Comparison of ENCODE assay signal across 12 mouse cellular contexts in genomic region chr3:59260745-59261144, GRCm38 (mm10). TPM values are rescaled to one million over a fixed set of nuclear protein-coding genes. Genes with fewer than 3 reads are reported as not detected.
DNase-seq lines count a peak whose midpoint lies in the region; ATAC-seq lines count a peak whose summit lies in the region.
"Had no signal": no experiment of that assay in that cellular context is flagged by ENCODE, and none has a peak within 500 bp of the region (broad histone marks: within the 10 kb centered on the region; RNA-seq: fewer than 3 reads in every experiment).

No protein-coding gene starts in this region.

- H3K27me3 ChIP-seq in embryonic facial prominence, embryonic 15.5 days = no peaks in the 10 kb centered on the region
- H3K27me3 ChIP-seq in hindbrain, embryonic 11.5 days (ENCODE audit: control insufficient read depth, insufficient read depth, low read length) = no peaks in the 10 kb centered on the region
- H3K27me3 ChIP-seq: lung, embryonic 15.5 days; neural tube, embryonic 15.5 days had no signal

- H3K4me2 ChIP-seq in embryonic facial prominence, embryonic 15.5 days (replicated peaks) = no peak overlapping the region
- no peak overlapping the region for H3K4me2 ChIP-seq in hindbrain, embryonic 11.5 days (replicated peaks; ENCODE audit: low read depth, low read length)
- H3K4me2 ChIP-seq: lung, embryonic 15.5 days; neural tube, embryonic 15.5 days had no signal

- H3K27ac ChIP-seq in embryonic facial prominence, embryonic 15.5 days (replicated peaks) = no peak overlapping the region
- no peak overlapping the region for H3K27ac ChIP-seq in hindbrain, embryonic 11.5 days (ENCODE audit: low read depth, low read length)
- H3K27ac ChIP-seq: lung, embryonic 15.5 days; neural tube, embryonic 15.5 days had no signal

- DNase-seq in layer of hippocampus, adult 11-12 months (ENCODE audit: low spot score) = peak; percentile 43
- no peak for DNase-seq in layer of hippocampus, adult 8-10 months (ENCODE audit: low spot score in 2 of 2)
- DNase-seq in skeletal muscle tissue, adult 2 months (ENCODE audit: low read depth, low spot score) = peak; percentile 7
- DNase-seq in hindbrain, embryonic 11.5 days (ENCODE audit: low spot score) = no peak
- no peak for DNase-seq in urinary bladder, postnatal 14 days (ENCODE audit: low spot score)
- no peak for DNase-seq in adrenal gland, postnatal 4 days (ENCODE audit: low spot score in 2 of 2)
- DNase-seq: cerebellum, adult 11 months; kidney, postnatal 36 days had no signal

- H3K4me3 ChIP-seq in embryonic facial prominence, embryonic 15.5 days (replicated peaks) = no peak overlapping the region
- H3K4me3 ChIP-seq in hindbrain, embryonic 11.5 days (ENCODE audit: low read depth, low read length) = no peak overlapping the region
- H3K4me3 ChIP-seq: lung, embryonic 15.5 days; neural tube, embryonic 15.5 days had no signal

- no peaks in the 10 kb centered on the region for H3K36me3 ChIP-seq in embryonic facial prominence, embryonic 15.5 days
- no peaks in the 10 kb centered on the region for H3K36me3 ChIP-seq in hindbrain, embryonic 11.5 days (ENCODE audit: control insufficient read depth, insufficient read depth, low read length)
- H3K36me3 ChIP-seq: lung, embryonic 15.5 days had no signal

- H3K9me3 ChIP-seq in embryonic facial prominence, embryonic 15.5 days (replicated peaks) = no peaks in the 10 kb centered on the region
- H3K9me3 ChIP-seq in hindbrain, embryonic 11.5 days (ENCODE audit: control insufficient read depth, low read length) = no peaks in the 10 kb centered on the region
- H3K9me3 ChIP-seq: lung, embryonic 15.5 days; neural tube, embryonic 15.5 days had no signal

- ATAC-seq in CD4-positive, CD25-positive, alpha-beta regulatory T cell, adult 4 months = peak; percentile 75
- ATAC-seq in embryonic facial prominence, embryonic 15.5 days (ENCODE audit: insufficient number of reproducible peaks, low FRiP score, low TSS enrichment, low read depth) = 0 out of 2 replicates have a peak, but pooled peaks have one; percentile 43
- ATAC-seq in hindbrain, embryonic 11.5 days (ENCODE audit: low FRiP score) = no peak

- H3K4me1 ChIP-seq in embryonic facial prominence, embryonic 15.5 days = peaks cover 6% of the 10 kb centered on the region; the same call in 1 of the 2 replicates
- H3K4me1 ChIP-seq in hindbrain, embryonic 11.5 days (replicated peaks; ENCODE audit: control insufficient read depth, insufficient read depth, low read length) = no peaks in the 10 kb centered on the region
- H3K4me1 ChIP-seq: neural tube, embryonic 15.5 days had no signal

- 60% methylated on average over 5 of the region's 5 CpGs for WGBS in embryonic facial prominence, embryonic 15.5 days
- WGBS in hindbrain, embryonic 11.5 days = 62% methylated on average over 5 of the region's 5 CpGs

- H3K9ac ChIP-seq in embryonic facial prominence, embryonic 15.5 days = no peak overlapping the region
- H3K9ac ChIP-seq in hindbrain, embryonic 11.5 days (ENCODE audit: low read depth, low read length) = no peak overlapping the region
- H3K9ac ChIP-seq: lung, embryonic 15.5 days; neural tube, embryonic 15.5 days had no signal

RNA-seq across cellular contexts. Expression of gene P2ry12, which starts 1.9 kb away (rescaled TPM):
- total RNA-seq in layer of hippocampus, adult 8-10 months (2022) = 100 to 1,000 TPM in 2 of 4 experiments, 10 to 100 TPM in 2; 41.7 to 102 (median 71.7) TPM
- under 1 TPM in 1 of 2 experiments, not detected in 1; 0.48 TPM for polyA plus RNA-seq in CD4-positive, CD25-positive, alpha-beta regulatory T cell, adult 4 months (2017; shearing (Covaris generic))
- 2.3 and 2.6 TPM in 2 replicates for polyA plus RNA-seq in embryonic facial prominence, embryonic 15.5 days (2015; fragmentation: Nextera tagmentation; extraction: Ambion mirVana)
- polyA plus RNA-seq in hindbrain, embryonic 11.5 days (2014; fragmentation: Nextera tagmentation; extraction: Ambion mirVana) = 3.9 and 4.3 TPM in 2 replicates
- total RNA-seq in adrenal gland, postnatal 4 days (2021) = 1 to 10 TPM; 6.6 to 6.9 TPM

RNA-seq across cellular contexts. Expression of gene P2ry13, which starts 50.1 kb away (rescaled TPM):
- total RNA-seq in layer of hippocampus, adult 8-10 months (2022) = 10 to 100 TPM in 2 of 4 experiments, 1 to 10 TPM in 2; 7.7 to 23.9 (median 15.7) TPM
- under 1 TPM; 0.67 to 0.71 TPM for polyA plus RNA-seq in CD4-positive, CD25-positive, alpha-beta regulatory T cell, adult 4 months (2017; shearing (Covaris generic))
- 1.7 and 2.1 TPM in 2 replicates for polyA plus RNA-seq in embryonic facial prominence, embryonic 15.5 days (2015; fragmentation: Nextera tagmentation; extraction: Ambion mirVana)
- polyA plus RNA-seq in hindbrain, embryonic 11.5 days (2014; fragmentation: Nextera tagmentation; extraction: Ambion mirVana) = 1.0 and 1.4 TPM in 2 replicates
- total RNA-seq in adrenal gland, postnatal 4 days (2021) = 1 to 10 TPM in 1 of 2 experiments, under 1 TPM in 1; 0.92 to 1.4 TPM

Comparison
In these comparisons a context has a peak if more than half of its experiments do, and no peak if none do; other contexts are left out.
1. DNase-seq: peak in layer of hippocampus, adult 11-12 months (single experiment) and skeletal muscle tissue, adult 2 months (single experiment); none in layer of hippocampus, adult 8-10 months (0 of 2), hindbrain, embryonic 11.5 days (single experiment), urinary bladder, postnatal 14 days (single experiment) and adrenal gland, postnatal 4 days (0 of 2).